Mouse (Mus musculus): ENCODE results near the gene Adcy6. TPM values are rescaled to one million over a fixed set of nuclear protein-coding genes. Genes with fewer than 3 reads are reported as not detected.

Adcy6 gene
- polyA plus RNA-seq, 1 experiment from 2014 or later: 11.6 TPM

GRCm38 (mm10) chr15:98608058-98608783 is 1.7 kb downstream of the Adcy6 start:
- no peak for ATAC-seq (ENCODE audit: low read depth)
- peaks cover 13% of the 10 kb centered on the region for H3K36me3 ChIP-seq (ENCODE audit: control insufficient read depth, insufficient read depth, low read length)
- H3K9ac ChIP-seq (replicated peaks; ENCODE audit: low read depth, low read length): peak overlapping the region; percentile 88
- 17% methylated on average over 7 of the region's 10 CpGs for WGBS
- H3K9me3 ChIP-seq (ENCODE audit: control insufficient read depth, low read length): no peaks in the 10 kb centered on the region
- no peak overlapping the region for H3K27ac ChIP-seq (ENCODE audit: low read depth, low read length)
- peak overlapping the region; percentile 83 for H3K4me2 ChIP-seq (ENCODE audit: low read depth, low read length)
- H3K4me1 ChIP-seq (ENCODE audit: control insufficient read depth, insufficient read depth, low read length): peaks cover 21% of the 10 kb centered on the region
- H3K4me3 ChIP-seq (ENCODE audit: low read depth, low read length): peak overlapping the region; percentile 68
- no peaks in the 10 kb centered on the region for H3K27me3 ChIP-seq (ENCODE audit: control insufficient read depth, insufficient read depth, low read length)

GRCm38 (mm10) chr15:98607557-98607956 is 2.3 kb downstream of the Adcy6 start:
- ATAC-seq (ENCODE audit: low read depth): no peak
- Histone ChIP-seq H3K27me3 (ENCODE audit: control insufficient read depth, insufficient read depth, low read length) (no peaks in the 10 kb centered on the region), H3K4me1 (ENCODE audit: control insufficient read depth, insufficient read depth, low read length) (peaks cover 26% of the 10 kb centered on the region), H3K4me3 (ENCODE audit: low read depth, low read length) (peak overlapping the region; percentile 68), H3K9me3 (ENCODE audit: control insufficient read depth, low read length) (no peaks in the 10 kb centered on the region), H3K4me2 (ENCODE audit: low read depth, low read length) (peak overlapping the region; percentile 83; the same call in 1 of the 2 replicates), H3K9ac (replicated peaks; ENCODE audit: low read depth, low read length) (no peak overlapping the region), H3K36me3 (ENCODE audit: control insufficient read depth, insufficient read depth, low read length) (peaks cover 14% of the 10 kb centered on the region), H3K27ac (ENCODE audit: low read depth, low read length) (no peak overlapping the region)
- WGBS: 10% methylated on average over 4 of the region's 4 CpGs

- Histone ChIP-seq H3K4me2 (ENCODE audit: low read depth, low read length) (no peak overlapping the region), H3K27me3 (ENCODE audit: control insufficient read depth, insufficient read depth, low read length) (no peaks in the 10 kb centered on the region), H3K36me3 (ENCODE audit: control insufficient read depth, insufficient read depth, low read length) (peaks cover 14% of the 10 kb centered on the region), H3K9me3 (ENCODE audit: control insufficient read depth, low read length) (no peaks in the 10 kb centered on the region), H3K4me3 (ENCODE audit: low read depth, low read length) (no peak overlapping the region), H3K4me1 (ENCODE audit: control insufficient read depth, insufficient read depth, low read length) (peaks cover 26% of the 10 kb centered on the region), H3K27ac (ENCODE audit: low read depth, low read length) (no peak overlapping the region), H3K9ac (replicated peaks; ENCODE audit: low read depth, low read length) (0 out of 2 replicates have a peak overlapping the region, but pooled peaks have one; percentile 12)
- 74% methylated on average over 9 of the region's 9 CpGs for WGBS
- no peak for ATAC-seq (ENCODE audit: low read depth)
Measured at GRCm38 (mm10) chr15:98606739-98607138, 3.1 kb downstream of the Adcy6 start.

GRCm38 (mm10) chr15:98606051-98606536 is 3.8 kb downstream of the Adcy6 start:
- Histone ChIP-seq H3K27ac (ENCODE audit: low read depth, low read length) (no peak overlapping the region), H3K4me1 (ENCODE audit: control insufficient read depth, insufficient read depth, low read length) (peaks cover 26% of the 10 kb centered on the region), H3K36me3 (ENCODE audit: control insufficient read depth, insufficient read depth, low read length) (peaks cover 14% of the 10 kb centered on the region), H3K9ac (replicated peaks; ENCODE audit: low read depth, low read length) (no peak overlapping the region), H3K4me2 (ENCODE audit: low read depth, low read length) (no peak overlapping the region), H3K4me3 (ENCODE audit: low read depth, low read length) (no peak overlapping the region), H3K27me3 (ENCODE audit: control insufficient read depth, insufficient read depth, low read length) (no peaks in the 10 kb centered on the region), H3K9me3 (ENCODE audit: control insufficient read depth, low read length) (no peaks in the 10 kb centered on the region)
- 91% methylated on average over 12 of the region's 12 CpGs for WGBS
- ATAC-seq (ENCODE audit: low read depth): no peak

- Histone ChIP-seq H3K36me3 (ENCODE audit: control insufficient read depth, insufficient read depth, low read length) (peaks cover 17% of the 10 kb centered on the region), H3K4me3 (ENCODE audit: low read depth, low read length) (no peak overlapping the region), H3K9me3 (ENCODE audit: control insufficient read depth, low read length) (no peaks in the 10 kb centered on the region), H3K27me3 (ENCODE audit: control insufficient read depth, insufficient read depth, low read length) (no peaks in the 10 kb centered on the region), H3K9ac (replicated peaks; ENCODE audit: low read depth, low read length) (no peak overlapping the region), H3K4me2 (ENCODE audit: low read depth, low read length) (no peak overlapping the region), H3K4me1 (ENCODE audit: control insufficient read depth, insufficient read depth, low read length) (peaks cover 26% of the 10 kb centered on the region), H3K27ac (ENCODE audit: low read depth, low read length) (no peak overlapping the region)
- WGBS: 94% methylated on average over 24 of the region's 24 CpGs
- ATAC-seq (ENCODE audit: low read depth): no peak
Measured at GRCm38 (mm10) chr15:98604041-98604575, 5.8 kb downstream of the Adcy6 start.

- H3K4me3 ChIP-seq (ENCODE audit: low read depth, low read length): no peak overlapping the region
- no peaks in the 10 kb centered on the region for H3K9me3 ChIP-seq (ENCODE audit: control insufficient read depth, low read length)
- peaks cover 19% of the 10 kb centered on the region for H3K4me1 ChIP-seq (ENCODE audit: control insufficient read depth, insufficient read depth, low read length)
- H3K9ac ChIP-seq (replicated peaks; ENCODE audit: low read depth, low read length): no peak overlapping the region
- H3K27me3 ChIP-seq (ENCODE audit: control insufficient read depth, insufficient read depth, low read length): no peaks in the 10 kb centered on the region
- no peak overlapping the region for H3K27ac ChIP-seq (ENCODE audit: low read depth, low read length)
- peaks cover 21% of the 10 kb centered on the region for H3K36me3 ChIP-seq (ENCODE audit: control insufficient read depth, insufficient read depth, low read length)
- 62% methylated on average over 4 of the region's 4 CpGs for WGBS
- H3K4me2 ChIP-seq (ENCODE audit: low read depth, low read length): no peak overlapping the region
- no peak for ATAC-seq (ENCODE audit: low read depth)
Measured at GRCm38 (mm10) chr15:98602921-98603458, 6.9 kb downstream of the Adcy6 start.

- Histone ChIP-seq H3K9ac (replicated peaks; ENCODE audit: low read depth, low read length) (no peak overlapping the region), H3K27me3 (ENCODE audit: control insufficient read depth, insufficient read depth, low read length) (no peaks in the 10 kb centered on the region), H3K36me3 (ENCODE audit: control insufficient read depth, insufficient read depth, low read length) (peaks cover 27% of the 10 kb centered on the region), H3K27ac (ENCODE audit: low read depth, low read length) (no peak overlapping the region), H3K4me1 (ENCODE audit: control insufficient read depth, insufficient read depth, low read length) (peaks cover 13% of the 10 kb centered on the region), H3K4me2 (ENCODE audit: low read depth, low read length) (no peak overlapping the region), H3K4me3 (ENCODE audit: low read depth, low read length) (no peak overlapping the region), H3K9me3 (ENCODE audit: control insufficient read depth, low read length) (no peaks in the 10 kb centered on the region)
- no peak for ATAC-seq (ENCODE audit: low read depth)
- WGBS: 65% methylated on average over 13 of the region's 13 CpGs
Measured at GRCm38 (mm10) chr15:98602191-98602881, 7.5 kb downstream of the Adcy6 start.

GRCm38 (mm10) chr15:98601832-98602190 is 8.1 kb downstream of the Adcy6 start:
- H3K9me3 ChIP-seq (ENCODE audit: control insufficient read depth, low read length): no peaks in the 10 kb centered on the region
- WGBS: 86% methylated on average over 7 of the region's 7 CpGs
- H3K4me1 ChIP-seq (ENCODE audit: control insufficient read depth, insufficient read depth, low read length): peaks cover 7% of the 10 kb centered on the region
- peaks cover 32% of the 10 kb centered on the region for H3K36me3 ChIP-seq (ENCODE audit: control insufficient read depth, insufficient read depth, low read length)
- no peak for ATAC-seq (ENCODE audit: low read depth)
- H3K27ac ChIP-seq (ENCODE audit: low read depth, low read length): no peak overlapping the region
- no peaks in the 10 kb centered on the region for H3K27me3 ChIP-seq (ENCODE audit: control insufficient read depth, insufficient read depth, low read length)
- H3K4me3 ChIP-seq (ENCODE audit: low read depth, low read length): no peak overlapping the region
- no peak overlapping the region for H3K9ac ChIP-seq (replicated peaks; ENCODE audit: low read depth, low read length)
- no peak overlapping the region for H3K4me2 ChIP-seq (ENCODE audit: low read depth, low read length)

Measured in neural tube, embryonic 14.5 days (tissue).